Mouse (Mus musculus) MEL (cell line): ENCODE measurements around the gene Borcs5. TPM values are rescaled to one million over a fixed set of nuclear protein-coding genes. Genes with fewer than 3 reads are reported as not detected.

ENCODE experiments used
- DNase-seq: peaks from one replicate; pipeline ENCODE4 v3.0.0; 2011; ENCODE audit warnings: low read depth, low spot score
- H3K27ac ChIP-seq: 2 replicates; pipeline ENCODE4 v1.5.1; 2012; ENCODE audit warnings: low read depth, mild to moderate bottlenecking, control low read depth, low read length, moderate library complexity; ENCODE audit not compliant: control insufficient read depth
- H3K27me3 ChIP-seq, 2 experiments: fragments of 150-350 bp in 1 of 2; sonication (generic) in 1 of 2; 2 replicates each; pipeline ENCODE4 v1.6.1; 2012; ENCODE audit warnings: low read length in 2 of 2, mild to moderate bottlenecking in 2 of 2, improper control_type of control experiment in 1 of 2, moderate library complexity in 1 of 2; ENCODE audit not compliant: insufficient read depth in 2 of 2, control insufficient read depth in 1 of 2
- H3K36me3 ChIP-seq, 2 experiments: 2 replicates each; pipeline ENCODE4 v1.6.1; 2012 to 2014; ENCODE audit warnings: low read length in 2 of 2, improper control_type of control experiment in 1 of 2, inconsistent platforms in 1 of 2, mild to moderate bottlenecking in 1 of 2; ENCODE audit not compliant: insufficient read depth in 2 of 2, control insufficient read depth in 1 of 2
- H3K4me1 ChIP-seq, 2 experiments: fragments of 150-350 bp in 1 of 2; sonication (generic) in 1 of 2; 2 replicates each; pipeline ENCODE4 v1.6.1; 2012; ENCODE audit warnings: low read length in 2 of 2, improper control_type of control experiment in 1 of 2, mild to moderate bottlenecking in 1 of 2; ENCODE audit not compliant: insufficient read depth in 2 of 2, control insufficient read depth in 1 of 2
- H3K4me3 ChIP-seq, 2 experiments: fragments of 150-350 bp in 1 of 2; sonication (generic) in 1 of 2; 2 replicates each; pipeline ENCODE4 v1.5.1; 2012; ENCODE audit warnings: low read depth in 2 of 2, low read length in 2 of 2, mild to moderate bottlenecking in 2 of 2, moderate library complexity in 2 of 2, control low read depth in 1 of 2, improper control_type of control experiment in 1 of 2; ENCODE audit not compliant: control insufficient read depth in 1 of 2, insufficient read depth in 1 of 2
- H3K79me2 ChIP-seq: 2 replicates; pipeline ENCODE4 v1.6.1; 2012; ENCODE audit warnings: mild to moderate bottlenecking, low read length, moderate library complexity; ENCODE audit not compliant: control insufficient read depth, poor library complexity, insufficient read depth
- H3K9ac ChIP-seq: 2 replicates; pipeline ENCODE4 v1.6.1; 2012; ENCODE audit warnings: low read depth, mild to moderate bottlenecking, control low read depth, low read length, moderate library complexity; ENCODE audit not compliant: control insufficient read depth, poor library complexity, severe bottlenecking
- H3K9me3 ChIP-seq: fragments of 150-350 bp; sonication (generic); replicated peaks from 2 replicates; pipeline ENCODE4 v1.6.1; 2012; ENCODE audit warnings: mild to moderate bottlenecking, low read length, improper control_type of control experiment, moderate library complexity; ENCODE audit not compliant: insufficient read depth
- BHLHE40 ChIP-seq: IDR thresholded peaks from 2 replicates; pipeline ENCODE4 v1.6.1; 2012; ENCODE audit warnings: low read depth, mild to moderate bottlenecking, inconsistent platforms, low read length, improper control_type of control experiment, borderline replicate concordance
- CHD1 ChIP-seq: IDR thresholded peaks from 2 replicates; pipeline ENCODE4 v1.6.1; 2012; ENCODE audit warnings: low read depth, mild to moderate bottlenecking, inconsistent platforms, low read length, improper control_type of control experiment
- E2F4 ChIP-seq: IDR thresholded peaks from 2 replicates; pipeline ENCODE4 v1.6.1; 2011; ENCODE audit warnings: low read depth, low read length, improper control_type of control experiment, borderline replicate concordance
- ETS1 ChIP-seq: IDR thresholded peaks from 2 replicates; pipeline ENCODE4 v1.6.1; 2012; ENCODE audit warnings: low read depth, mild to moderate bottlenecking, inconsistent platforms, low read length, improper control_type of control experiment, moderate library complexity
- GATA1 ChIP-seq: IDR thresholded peaks from 2 replicates; pipeline ENCODE4 v1.6.1; 2011; ENCODE audit warnings: low read depth, low read length, improper control_type of control experiment
- HCFC1 ChIP-seq: IDR thresholded peaks from 2 replicates; pipeline ENCODE4 v1.6.1; 2012; ENCODE audit warnings: low read depth, mild to moderate bottlenecking, inconsistent platforms, low read length, improper control_type of control experiment, moderate library complexity
- JUND ChIP-seq: IDR thresholded peaks from 2 replicates; pipeline ENCODE4 v1.6.1; 2011; ENCODE audit warnings: low read depth, mild to moderate bottlenecking, improper control_type of control experiment, low read length
- MAZ ChIP-seq: IDR thresholded peaks from 2 replicates; pipeline ENCODE4 v1.6.1; 2012; ENCODE audit warnings: low read depth, mild to moderate bottlenecking, inconsistent platforms, low read length, improper control_type of control experiment
- MEF2A ChIP-seq: IDR thresholded peaks from 2 replicates; pipeline ENCODE4 v1.6.1; 2014; ENCODE audit warnings: low read depth, mild to moderate bottlenecking, inconsistent platforms, low read length, improper control_type of control experiment; ENCODE audit not compliant: poor library complexity, insufficient replicate concordance, severe bottlenecking; ENCODE audit errors: extremely low read depth
- MXI1 ChIP-seq: IDR thresholded peaks from 2 replicates; pipeline ENCODE4 v1.6.1; 2011; ENCODE audit warnings: mild to moderate bottlenecking, low read depth, low read length, improper control_type of control experiment
- MYB ChIP-seq: IDR thresholded peaks from 2 replicates; pipeline ENCODE4 v1.6.1; 2011; ENCODE audit warnings: mild to moderate bottlenecking, low read depth, low read length, improper control_type of control experiment
- MYC ChIP-seq: IDR thresholded peaks from 2 replicates; pipeline ENCODE4 v1.6.1; 2011; ENCODE audit warnings: low read depth, mild to moderate bottlenecking, low read length, improper control_type of control experiment, moderate library complexity
- NRF1 ChIP-seq: IDR thresholded peaks from 2 replicates; pipeline ENCODE4 v1.6.1; 2014; ENCODE audit warnings: low read depth, mild to moderate bottlenecking, inconsistent platforms, low read length, improper control_type of control experiment, moderate library complexity; ENCODE audit not compliant: poor library complexity, insufficient read depth, severe bottlenecking
- POLR2A ChIP-seq, 2 experiments: IDR thresholded peaks; 2 replicates each; pipeline ENCODE4 v1.6.1; 2011 to 2012; ENCODE audit warnings: low read length in 2 of 2, mild to moderate bottlenecking in 2 of 2, control low read depth in 1 of 2, improper control_type of control experiment in 1 of 2, low read depth in 1 of 2, moderate library complexity in 1 of 2; ENCODE audit not compliant: control insufficient read depth in 1 of 2, insufficient read depth in 1 of 2, poor library complexity in 1 of 2
- RAD21 ChIP-seq: IDR thresholded peaks from 2 replicates; pipeline ENCODE4 v1.6.1; 2011; ENCODE audit warnings: mild to moderate bottlenecking, low read depth, low read length, improper control_type of control experiment
- SIN3A ChIP-seq: IDR thresholded peaks from 2 replicates; pipeline ENCODE4 v1.6.1; 2012; ENCODE audit warnings: low read length, improper control_type of control experiment, inconsistent platforms
- SMC3 ChIP-seq: IDR thresholded peaks from 2 replicates; pipeline ENCODE4 v1.6.1; 2011; ENCODE audit warnings: low read depth, low read length, improper control_type of control experiment
- TAL1 ChIP-seq: IDR thresholded peaks from 2 replicates; pipeline ENCODE4 v1.6.1; 2012; ENCODE audit warnings: mild to moderate bottlenecking, inconsistent platforms, low read length, moderate library complexity, mixed read lengths
- TCF12 ChIP-seq: IDR thresholded peaks from 2 replicates; pipeline ENCODE4 v1.6.1; 2014; ENCODE audit warnings: low read depth, mild to moderate bottlenecking, inconsistent platforms, low read length, improper control_type of control experiment, moderate library complexity
- UBTF ChIP-seq: IDR thresholded peaks from 2 replicates; pipeline ENCODE4 v1.6.1; 2012; ENCODE audit warnings: low read depth, mild to moderate bottlenecking, inconsistent platforms, low read length, improper control_type of control experiment, moderate library complexity, borderline replicate concordance; ENCODE audit not compliant: insufficient read depth
- USF1 ChIP-seq: IDR thresholded peaks from 2 replicates; pipeline ENCODE4 v1.6.1; 2014; ENCODE audit warnings: low read depth, mild to moderate bottlenecking, inconsistent platforms, low read length, improper control_type of control experiment, moderate library complexity
- USF2 ChIP-seq, 2 experiments: IDR thresholded peaks; 2 replicates each; pipeline ENCODE4 v1.6.1; 2011 to 2012; ENCODE audit warnings: improper control_type of control experiment in 2 of 2, low read length in 2 of 2, borderline replicate concordance in 1 of 2, inconsistent platforms in 1 of 2, low read depth in 1 of 2, mild to moderate bottlenecking in 1 of 2; ENCODE audit not compliant: insufficient read depth in 1 of 2
- ZKSCAN1 ChIP-seq: IDR thresholded peaks from 2 replicates; pipeline ENCODE4 v1.6.1; 2012; ENCODE audit warnings: low read depth, mild to moderate bottlenecking, inconsistent platforms, low read length, improper control_type of control experiment, moderate library complexity
- ZMIZ1 ChIP-seq: IDR thresholded peaks from 2 replicates; pipeline ENCODE4 v1.6.1; 2012; ENCODE audit warnings: low read depth, mild to moderate bottlenecking, inconsistent platforms, low read length, improper control_type of control experiment, moderate library complexity
- ZNF384 ChIP-seq: IDR thresholded peaks from 2 replicates; pipeline ENCODE4 v1.6.1; 2012; ENCODE audit warnings: low read depth, mild to moderate bottlenecking, inconsistent platforms, low read length, improper control_type of control experiment
- polyA plus RNA-seq, 2 experiments: library from polyadenylated mRNA; stranded (reverse) in 1 of 2; unstranded in 1 of 2; fragments of >175 nt in 1 of 2; fragments of >200 nt in 1 of 2; gene quantifications; 2 replicates each; pipeline versions ENCODE4 v1.2.1 to v1.2.4; 2012; ENCODE audit warnings: low replicate concordance in 2 of 2, low read depth in 1 of 2; ENCODE audit not compliant: insufficient read length in 2 of 2, insufficient read depth in 1 of 2, missing spikeins in 1 of 2
- total RNA-seq: library from RNA; depleted of rRNA; stranded (reverse); fragments of 300-350 nt; gene quantifications from 2 replicates; pipeline ENCODE4 v1.2.3, GENCODE M21; 2012

Gene Borcs5
- total and polyA plus RNA-seq, 3 experiments: 7.7 to 13.0 TPM; not detected in 1

GRCm38 (mm10) chr6:134694498-134694897 lies 55.2 kb downstream of the Borcs5 start:
- Histone ChIP-seq H3K4me1 (no peaks in the 10 kb centered on the region), H3K27me3 (no peaks in the 10 kb centered on the region), H3K9ac (no peak overlapping the region), H3K27ac (no peak overlapping the region), H3K36me3 (no peaks in the 10 kb centered on the region), H3K79me2 (no peaks in the 10 kb centered on the region), H3K9me3 (no peaks in the 10 kb centered on the region), H3K4me3 (no peak overlapping the region)
- TF ChIP-seq MYC: no peak
- TF ChIP-seq MYB: no peak
- TF ChIP-seq TCF12: no peak
- TF ChIP-seq MAZ: no peak
- TF ChIP-seq ZMIZ1: no peak
- no peak for TF ChIP-seq USF2 (IDR thresholded peaks at IDR 0.05; ENCODE audit: borderline replicate concordance in 1 of 2, insufficient read depth in 1 of 2, low read depth in 1 of 2, low read length in 2 of 2)
- no peak for TF ChIP-seq GATA1
- TF ChIP-seq CHD1: no peak
- TF ChIP-seq ZNF384: no peak
- TF ChIP-seq USF1: no peak
- no peak for TF ChIP-seq ZKSCAN1
- no peak for TF ChIP-seq NRF1
- TF ChIP-seq UBTF: no peak
- TF ChIP-seq HCFC1: no peak
- TF ChIP-seq POLR2A (IDR thresholded peaks at IDR 0.05; ENCODE audit: control insufficient read depth in 1 of 2, insufficient read depth in 1 of 2, low read depth in 1 of 2, low read length in 2 of 2, poor library complexity in 1 of 2): no peak
- TF ChIP-seq RAD21: no peak
- TF ChIP-seq TAL1: no peak
- TF ChIP-seq ETS1: no peak
- no peak for TF ChIP-seq JUND
- TF ChIP-seq SIN3A: no peak
- no peak for DNase-seq

GRCm38 (mm10) chr6:134694988-134695387 lies 55.7 kb downstream of the Borcs5 start:
- 0 out of 4 replicates have a peak, but pooled peaks cover 0 to under 1% of the 10 kb centered on the region in 2 experiments for H3K36me3 ChIP-seq
- DNase-seq: no peak
- no peak overlapping the region for H3K9ac ChIP-seq
- H3K27ac ChIP-seq: no peak overlapping the region
- H3K27me3 ChIP-seq: no peaks in the 10 kb centered on the region
- no peak overlapping the region for H3K4me3 ChIP-seq
- peaks cover 0 to under 1% of the 10 kb centered on the region in 2 experiments; a peak in 2 of 4 replicates for H3K4me1 ChIP-seq
- no peaks in the 10 kb centered on the region for H3K9me3 ChIP-seq
- no peaks in the 10 kb centered on the region for H3K79me2 ChIP-seq
- TF ChIP-seq JUND: no peak
- TF ChIP-seq USF1: no peak
- TF ChIP-seq GATA1: no peak
- no peak for TF ChIP-seq BHLHE40
- TF ChIP-seq MXI1: no peak
- no peak for TF ChIP-seq E2F4
- TF ChIP-seq MEF2A: no peak
- TF ChIP-seq TAL1: no peak
- TF ChIP-seq MYB: no peak
- TF ChIP-seq ZKSCAN1: no peak
- no peak for TF ChIP-seq SMC3
